Mouse (Mus musculus) cerebellum, adult 2 months (tissue): Measurements from ENCODE around the gene Prmt1.

Source experiments
- CTCF ChIP-seq: fragments of 200-500 bp; IDR thresholded peaks from 2 replicates; pipeline ENCODE4 v1.5.1; 2011; ENCODE audit warnings: low read depth, mild to moderate bottlenecking, control low read depth, low read length, moderate library complexity, borderline replicate concordance; ENCODE audit not compliant: insufficient read depth
- POLR2A ChIP-seq: fragments of 200-500 bp; IDR thresholded peaks from 2 replicates; pipeline ENCODE4 v1.6.1; 2011; ENCODE audit warnings: low read length, control low read depth, borderline replicate concordance; ENCODE audit not compliant: insufficient read depth

GRCm38 (mm10) chr7:44929204-44930151 lies 56.9 kb downstream of the Prmt1 start, which contains the start of gene Ap2a1:
- peak; percentile 80; the same call in 1 of the 2 replicates for TF ChIP-seq POLR2A
- TF ChIP-seq CTCF: no peak
